In genomic region chr5:30232271-30232971, GRCm38 (mm10) we compare ENCODE assay signal across 8 mouse cellular contexts. TPM values are rescaled to one million over a fixed set of nuclear protein-coding genes. Genes with fewer than 3 reads are reported as not detected.
A peak's percentile ranks its signal among the peaks of the same experiment; 100 is the strongest.
DNase-seq lines count a peak whose midpoint lies in the region; ATAC-seq and TF ChIP-seq lines count a peak whose summit lies in the region.

Gene Selenoi (plus strand): TSS chr5:30232581.

- peaks cover 12% of the 10 kb centered on the region for H3K4me1 ChIP-seq in embryonic facial prominence, embryonic 14.5 days (ENCODE audit: control insufficient read depth, insufficient read depth, low read length)
- H3K4me1 ChIP-seq in heart, adult 2 months (ENCODE audit: control insufficient read depth, insufficient read depth, low read length): peaks cover 5% of the 10 kb centered on the region
- peaks cover 22% of the 10 kb centered on the region for H3K4me1 ChIP-seq in limb, embryonic 13.5 days
- H3K4me1 ChIP-seq in midbrain, embryonic 16.5 days (ENCODE audit: control insufficient read depth, insufficient read depth, low read length): peaks cover 25% of the 10 kb centered on the region

- peak within 1 kb of the TSS; percentile 76 for H3K4me3 ChIP-seq in embryonic facial prominence, embryonic 14.5 days (ENCODE audit: low read depth, low read length)
- H3K4me3 ChIP-seq in heart, adult 2 months: peak within 1 kb of the TSS; percentile 89
- H3K4me3 ChIP-seq in limb, embryonic 13.5 days: peak within 1 kb of the TSS; percentile 83
- H3K4me3 ChIP-seq in midbrain, embryonic 16.5 days (ENCODE audit: low read depth, low read length): peak within 1 kb of the TSS; percentile 69

- intact Hi-C loops in heart, adult 2 months (cut with DNase I): loop anchor here (5.0 to 10.0 kb wide), 2 partner anchors 75 to 402 kb away; partner anchors contain the start of genes Hadha and Hadhb

- 0 out of 2 replicates have a peak, but pooled peaks cover 8% of the 10 kb centered on the region for H3K36me3 ChIP-seq in embryonic facial prominence, embryonic 14.5 days (ENCODE audit: control insufficient read depth, insufficient read depth, low read length)
- H3K36me3 ChIP-seq in heart, adult 2 months (ENCODE audit: control insufficient read depth, insufficient read depth, low read length): peaks cover 2% of the 10 kb centered on the region; the same call in 1 of the 2 replicates
- peaks cover 11% of the 10 kb centered on the region for H3K36me3 ChIP-seq in limb, embryonic 13.5 days
- H3K36me3 ChIP-seq in midbrain, embryonic 16.5 days (ENCODE audit: control insufficient read depth, insufficient read depth, low read length): no peaks in the 10 kb centered on the region

- peak within 1 kb of the TSS; percentile 79 for H3K9ac ChIP-seq in embryonic facial prominence, embryonic 14.5 days (ENCODE audit: low read depth, low read length)
- peak within 1 kb of the TSS; percentile 66 for H3K9ac ChIP-seq in heart, adult 2 months (ENCODE audit: low read depth, low read length)
- H3K9ac ChIP-seq in limb, embryonic 13.5 days: peak within 1 kb of the TSS; percentile 85
- H3K9ac ChIP-seq in midbrain, embryonic 16.5 days (ENCODE audit: low read depth, low read length): peak within 1 kb of the TSS; percentile 91

- peak within 1 kb of the TSS; percentile 61 for H3K4me2 ChIP-seq in embryonic facial prominence, embryonic 14.5 days (ENCODE audit: low read depth, low read length)
- H3K4me2 ChIP-seq in limb, embryonic 13.5 days (replicated peaks): peak within 1 kb of the TSS; percentile 83
- peak within 1 kb of the TSS; percentile 79 for H3K4me2 ChIP-seq in midbrain, embryonic 16.5 days (ENCODE audit: low read length)

- TF ChIP-seq EP300 in heart, adult 2 months (IDR thresholded peaks at IDR 0.05; ENCODE audit: insufficient read depth, low read depth, low read length): 0 out of 2 replicates have a peak, but pooled peaks have one; percentile 7

- 0 out of 2 replicates have a peak, but pooled peaks cover 9% of the 10 kb centered on the region for H3K9me3 ChIP-seq in embryonic facial prominence, embryonic 14.5 days (ENCODE audit: control insufficient read depth, low read length)
- no peaks in the 10 kb centered on the region for H3K9me3 ChIP-seq in limb, embryonic 13.5 days
- H3K9me3 ChIP-seq in midbrain, embryonic 16.5 days (replicated peaks; ENCODE audit: control insufficient read depth, low read length, poor library complexity, severe bottlenecking): no peaks in the 10 kb centered on the region

- H3K27me3 ChIP-seq in embryonic facial prominence, embryonic 14.5 days (replicated peaks; ENCODE audit: control insufficient read depth, insufficient read depth, low read length): no peaks in the 10 kb centered on the region
- no peaks in the 10 kb centered on the region for H3K27me3 ChIP-seq in heart, adult 2 months (ENCODE audit: control insufficient read depth, insufficient read depth, low read length)
- no peaks in the 10 kb centered on the region for H3K27me3 ChIP-seq in limb, embryonic 13.5 days
- H3K27me3 ChIP-seq in midbrain, embryonic 16.5 days (ENCODE audit: control insufficient read depth, insufficient read depth, low read depth, low read length): no peaks in the 10 kb centered on the region

- peak within 1 kb of the TSS; percentile 83 for H3K27ac ChIP-seq in embryonic facial prominence, embryonic 14.5 days (replicated peaks; ENCODE audit: low read depth, low read length)
- H3K27ac ChIP-seq in heart, adult 2 months: peak within 1 kb of the TSS; percentile 78
- peak within 1 kb of the TSS; percentile 85 for H3K27ac ChIP-seq in limb, embryonic 13.5 days
- peak within 1 kb of the TSS; percentile 91 for H3K27ac ChIP-seq in midbrain, embryonic 16.5 days (ENCODE audit: low read length)

- peaks cover 2% of the 10 kb centered on the region; the same call in 1 of the 2 replicates for H3K79me2 ChIP-seq in heart, adult 2 months (replicated peaks; ENCODE audit: control insufficient read depth, insufficient read depth, low read length)

- WGBS in embryonic facial prominence, embryonic 14.5 days: 2% methylated on average over 48 of the region's 71 CpGs
- 4% methylated on average over 71 of the region's 71 CpGs for WGBS in heart, adult 2 months
- 4% methylated on average over 71 of the region's 71 CpGs for WGBS in limb, embryonic 13.5 days
- WGBS in midbrain, embryonic 16.5 days: 1% methylated on average over 71 of the region's 71 CpGs

- peak; percentile 88 for TF ChIP-seq POLR2A in heart, adult 2 months (IDR thresholded peaks at IDR 0.05; ENCODE audit: insufficient read depth, low read depth, low read length)

- peak; percentile 98 for DNase-seq in 3T3-L1 (ENCODE audit: low read depth, low spot score)
- peak; percentile 87 to 97 for DNase-seq in adrenal gland, postnatal 4 days (ENCODE audit: low spot score in 2 of 2)
- peak; percentile 99 for DNase-seq in embryonic facial prominence, embryonic 14.5 days (ENCODE audit: low spot score)
- DNase-seq in heart, adult 2 months: peak; percentile 98 to 99
- DNase-seq in kidney, adult 8-10 months: peak; percentile 99 to 100
- DNase-seq in spleen, postnatal 10 days (ENCODE audit: low spot score in 2 of 2): peak; percentile 96 to 99

- TF ChIP-seq CTCF in heart, adult 2 months (IDR thresholded peaks at IDR 0.05): 0 out of 2 replicates have a peak, but pooled peaks have one; percentile 9

- ATAC-seq in embryonic facial prominence, embryonic 14.5 days (ENCODE audit: low read depth): peak; percentile 99
- peak; percentile 100 for ATAC-seq in limb, embryonic 13.5 days (ENCODE audit: low FRiP score, low read depth)
- ATAC-seq in midbrain, embryonic 16.5 days: peak; percentile 100

RNA-seq across cellular contexts. Expression of gene Selenoi, which starts in this region (rescaled TPM):
- 10 to 100 TPM; 27.2 to 30.9 TPM for total RNA-seq in adrenal gland, postnatal 4 days (2021)
- 19.9 and 20.7 TPM in 2 replicates for polyA plus RNA-seq in embryonic facial prominence, embryonic 14.5 days (2014; fragmentation: Nextera tagmentation; extraction: Ambion mirVana)
- 10 to 100 TPM; 13.9 to 16.1 TPM for total RNA-seq in heart, adult 2 months (2021)
- polyA plus RNA-seq in heart, adult 2 months (2012; rRNA removed): 17.9 and 31.4 TPM in 2 replicates
- polyA plus RNA-seq in limb, embryonic 13.5 days (2015; fragmentation: Nextera tagmentation; extraction: Ambion mirVana): 17.5 and 18.7 TPM in 2 replicates
- 32.5 and 34.7 TPM in 2 replicates for polyA plus RNA-seq in midbrain, embryonic 16.5 days (2015; fragmentation: Nextera tagmentation; extraction: Ambion mirVana)

Comparison
In these comparisons a context has a peak if more than half of its experiments do, and no peak if none do; other contexts are left out.
1. Peak in every context shown above with its lines: DNase-seq, ATAC-seq, H3K4me3 ChIP-seq and H3K27ac ChIP-seq.